Mouse (Mus musculus) embryonic facial prominence, embryonic 14.5 days (tissue): Measurements from ENCODE around the gene Dhx37. TPM values are rescaled to one million over a fixed set of nuclear protein-coding genes. Genes with fewer than 3 reads are reported as not detected.

ENCODE experiments used
- microRNA-seq: library from miRNA; unstranded; fragments of <30 nt; microRNA quantifications from one replicate; pipeline ENCODE4, GENCODE M21; 2016; ENCODE audit warnings: borderline number of aligned reads
- polyA plus RNA-seq: library from polyadenylated mRNA; unstranded; fragments of >200 nt; fragmentation: Nextera tagmentation; extraction: Ambion mirVana; gene quantifications from 2 replicates; pipeline ENCODE4 v1.2.1, GENCODE M21; 2014

Dhx37 gene
- polyA plus RNA-seq, 1 experiment from 2014 or later, result 4.8 TPM

Small RNA genes within 50 kb of the gene (microRNA-seq; reads per million reads assigned to microRNA genes)
- gene Gm27551, result not detected

Other genes with a start within 250 kb of the Dhx37 start
- 44.4 and 47.9 TPM in 2 replicates for gene Scarb1, start 93.0 kb downstream of the Dhx37 start, polyA plus RNA-seq
- 0.24 TPM in 1 of 2 replicates, not detected in the other for gene Gm10382, start 44.8 kb downstream of the Dhx37 start, polyA plus RNA-seq
- 879 and 1,077 TPM in 2 replicates for gene Ubc, start 43.9 kb downstream of the Dhx37 start, polyA plus RNA-seq
- gene Bri3bp, start 7.4 kb upstream of the Dhx37 start, polyA plus RNA-seq, result 28.8 and 29.3 TPM in 2 replicates
- 37.7 and 39.8 TPM in 2 replicates for gene Aacs, start 41.7 kb upstream of the Dhx37 start, polyA plus RNA-seq
- 0.31 and 0.38 TPM in 2 replicates for gene Tmem132b, start 97.7 kb upstream of the Dhx37 start, polyA plus RNA-seq